Mouse (Mus musculus): ENCODE results near the gene H2bfm.
"Not testable (repeated sequence)": the region's sequence is repeated elsewhere in the genome, so short reads cannot be mapped to it uniquely, and the experiment has no call there.

The H2bfm gene

GRCm38 (mm10) chrX:136927031-136927430, at the start of gene H2bfm:
TSS of gene H2bfm (plus strand) at chrX:136927325.
- DNase-seq: no peak

- DNase-seq: peak; percentile 2
Measured at GRCm38 (mm10) chrX:136895757-136896156, 31.4 kb upstream of the H2bfm start.

- DNase-seq: no peak
Measured at GRCm38 (mm10) chrX:136904369-136904768, 22.8 kb upstream of the H2bfm start.

DNA sequence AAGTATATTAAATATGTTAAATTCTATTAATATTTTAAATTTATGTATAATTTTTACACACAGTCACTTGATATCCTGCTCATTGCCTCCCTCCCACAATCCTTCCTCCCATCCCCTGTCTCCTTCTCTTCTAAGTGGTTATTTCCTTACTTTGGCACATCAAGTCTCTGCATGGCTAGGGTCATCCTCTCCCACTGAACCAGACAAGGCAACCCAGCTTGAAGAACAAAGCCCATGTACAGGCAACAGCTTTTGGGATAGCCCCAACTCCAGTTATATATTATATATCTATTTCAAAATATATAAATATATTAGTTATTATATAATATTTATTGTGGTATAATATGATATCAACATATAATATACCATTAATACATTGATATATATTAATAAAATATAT, 1.3 kb upstream of the H2bfm start:
- no peak for DNase-seq

DNA sequence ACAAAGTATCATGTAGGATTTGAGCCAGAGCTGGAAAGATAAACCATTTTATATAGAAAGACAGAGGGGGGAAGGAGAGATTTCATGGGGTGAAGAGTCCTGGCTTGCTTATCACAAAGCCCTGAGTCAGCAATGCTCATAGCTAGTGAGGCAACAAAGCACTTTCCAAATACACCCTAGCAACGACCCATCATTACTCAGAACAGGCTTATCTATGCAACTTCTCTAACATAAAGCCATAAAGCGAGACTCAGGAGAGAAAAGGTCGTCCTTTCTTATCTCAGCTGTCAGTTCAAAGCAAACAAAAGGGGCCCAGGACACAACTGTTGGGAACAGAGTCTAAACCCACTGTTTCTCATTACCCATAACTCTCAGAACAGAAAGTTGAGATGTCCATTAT, 10.9 kb downstream of the H2bfm start:
- no peak for DNase-seq

- peak; percentile 60 for DNase-seq
Measured at GRCm38 (mm10) chrX:136957583-136958279, 30.6 kb downstream of the H2bfm start.

- DNase-seq: not testable (repeated sequence)
Measured at GRCm38 (mm10) chrX:136958300-136958699, 31.2 kb downstream of the H2bfm start.

GRCm38 (mm10) chrX:136959688-136960087, 32.6 kb downstream of the H2bfm start:
- no peak for DNase-seq

DNA sequence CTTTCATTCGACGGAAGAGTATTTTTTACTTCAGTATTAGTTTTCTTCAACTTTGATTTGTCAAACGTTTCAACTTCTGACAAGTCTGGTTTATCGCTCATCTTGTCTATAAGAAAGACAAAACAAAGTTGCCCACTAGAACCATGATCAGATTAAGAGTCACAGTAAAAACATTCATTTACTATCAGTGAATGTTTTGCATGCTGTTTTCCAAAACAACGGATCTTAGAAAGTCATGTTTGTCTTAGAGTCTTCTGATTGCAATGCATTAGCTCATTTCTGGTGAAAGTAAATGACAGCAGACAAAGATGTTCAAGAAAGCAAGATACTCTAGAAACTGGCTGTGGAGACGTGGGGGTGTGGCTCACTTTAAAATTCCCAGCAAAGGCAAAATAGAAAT, 48.3 kb downstream of the H2bfm start, which contains the start of gene Tmsb15b2:
Tmsb15b2 (minus strand) TSS at position 101 of the 400 bp plus-strand sequence.
- not testable (repeated sequence) for DNase-seq

DNA sequence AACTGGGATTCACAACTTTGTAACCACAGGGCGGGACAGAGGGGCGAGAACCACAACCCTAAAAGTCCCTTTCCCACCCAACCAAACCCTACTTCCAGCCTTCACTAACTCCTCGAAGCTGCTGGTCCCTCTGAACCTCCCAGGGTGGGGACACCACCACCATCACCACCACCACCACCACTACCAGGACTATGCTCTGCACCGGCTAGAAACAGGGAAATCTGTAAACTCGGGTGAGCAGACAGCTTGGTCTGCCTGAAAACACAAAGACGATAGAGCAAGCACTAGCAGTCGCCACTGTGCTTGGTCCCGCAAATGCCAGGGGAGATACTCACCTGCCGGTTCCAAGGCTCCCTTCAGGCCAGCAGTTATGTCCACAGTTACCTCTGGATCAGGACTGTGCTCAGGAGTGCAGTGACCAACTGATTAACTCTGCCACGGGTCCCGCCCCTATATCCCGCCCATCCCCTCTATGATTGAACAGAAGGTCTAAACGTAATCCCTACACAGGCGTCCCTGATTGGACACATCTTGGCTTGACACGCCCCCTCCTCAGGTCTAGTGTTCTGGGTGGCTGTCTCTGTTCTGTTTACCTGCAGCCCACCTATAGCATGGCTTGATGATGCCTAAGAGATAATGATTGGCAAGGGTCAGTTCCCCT, 49.4 kb downstream of the H2bfm start, which contains the start of the genes Tmsb15l and Tmsb15b1:
Tmsb15l (minus strand) TSS at position 446 of the 661 bp plus-strand sequence.
Tmsb15b1 (minus strand) TSS at position 451 of the 661 bp plus-strand sequence.
- peak; percentile 58 for DNase-seq
